Mouse (Mus musculus) olfactory bulb, adult 2 months (tissue): ENCODE measurements around the gene Hmx1.

Source experiments
- CTCF ChIP-seq: fragments of 200-500 bp; IDR thresholded peaks from 2 replicates; pipeline ENCODE4 v1.5.1; 2012; ENCODE audit warnings: low read depth, mild to moderate bottlenecking, low read length, moderate library complexity; ENCODE audit not compliant: insufficient read depth
- POLR2A ChIP-seq: fragments of 200-500 bp; IDR thresholded peaks from 2 replicates; pipeline ENCODE4 v1.6.1; 2012; ENCODE audit warnings: mild to moderate bottlenecking, low read depth, low read length, moderate library complexity; ENCODE audit not compliant: insufficient read depth

- TF ChIP-seq POLR2A (no peak), CTCF (no peak)
These were observed 39.0 kb downstream of the Hmx1 start for GRCm38 (mm10) chr5:35427901-35428300.
